Mouse (Mus musculus): ENCODE measurements at regions not wholly inside any gene's neighbourhood (a gene's known extent, or its start where the extent isn't known, plus 50 kb on each side); places are given as distances from the start of the nearest gene placed in this dataset.

DNA sequence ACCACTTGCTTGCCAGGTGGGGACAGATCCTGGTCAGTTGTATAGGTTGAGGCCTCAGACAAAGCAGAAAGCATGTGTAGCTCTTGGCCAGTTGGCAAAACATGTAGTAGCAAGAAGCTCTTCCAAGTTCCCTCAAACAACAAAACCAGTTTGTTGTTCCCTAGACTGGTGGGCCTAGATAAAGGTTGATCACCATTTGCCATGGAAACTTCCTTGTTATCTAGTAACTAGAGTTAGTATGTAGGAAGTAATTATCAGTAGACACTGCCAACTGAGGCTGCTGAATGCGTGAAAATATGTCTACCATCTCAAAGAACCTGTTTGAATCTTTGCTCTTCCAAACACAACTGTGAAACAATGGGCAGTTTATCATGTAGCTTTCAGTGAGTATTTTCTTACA is 1098.7 kb downstream of the Pcdh18 start:
- H3K27me3 ChIP-seq (ENCODE audit: control insufficient read depth, insufficient read depth, low read length): no peaks in the 10 kb centered on the region
- no peak overlapping the region for H3K4me3 ChIP-seq (ENCODE audit: control insufficient read depth, low read depth, low read length)
- H3K36me3 ChIP-seq (ENCODE audit: control insufficient read depth, insufficient read depth, low read length): no peaks in the 10 kb centered on the region
- no peaks in the 10 kb centered on the region for H3K4me1 ChIP-seq (ENCODE audit: control insufficient read depth, insufficient read depth, low read length)
- no peak overlapping the region for H3K27ac ChIP-seq (ENCODE audit: control insufficient read depth, insufficient read depth, low read depth, low read length)
- TF ChIP-seq CTCF (IDR thresholded peaks at IDR 0.05; ENCODE audit: control insufficient read depth, insufficient read depth, insufficient replicate concordance, low read depth, low read length) (no peak), POLR2A (IDR thresholded peaks at IDR 0.05; ENCODE audit: control insufficient read depth, low read depth, low read length) (no peak)

DNA sequence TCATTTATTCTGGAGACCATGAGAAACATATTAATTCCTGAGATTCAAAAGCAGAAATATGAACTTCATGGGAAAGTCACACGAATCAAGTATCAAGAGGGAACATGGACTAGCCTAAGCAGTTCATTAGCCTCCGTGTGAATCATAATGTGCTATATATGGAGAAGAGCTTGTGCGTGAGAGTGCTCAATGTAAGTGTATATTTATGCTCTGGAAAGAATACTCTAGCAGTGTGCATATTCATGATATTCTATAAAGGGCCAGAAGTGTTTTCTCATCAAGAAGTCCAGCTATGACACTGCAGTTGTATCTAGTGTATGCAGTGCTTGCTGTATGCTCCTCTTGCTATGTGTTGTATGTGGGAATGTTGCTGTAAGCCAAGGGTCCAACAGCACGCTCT is 1102.0 kb downstream of the Pcdh18 start:
- Histone ChIP-seq H3K4me1 (ENCODE audit: control insufficient read depth, insufficient read depth, low read length) (no peaks in the 10 kb centered on the region), H3K4me3 (ENCODE audit: control insufficient read depth, low read depth, low read length) (no peak overlapping the region), H3K27ac (ENCODE audit: control insufficient read depth, insufficient read depth, low read depth, low read length) (no peak overlapping the region), H3K36me3 (ENCODE audit: control insufficient read depth, insufficient read depth, low read length) (no peaks in the 10 kb centered on the region), H3K27me3 (ENCODE audit: control insufficient read depth, insufficient read depth, low read length) (no peaks in the 10 kb centered on the region)
- no peak for TF ChIP-seq POLR2A (IDR thresholded peaks at IDR 0.05; ENCODE audit: control insufficient read depth, low read depth, low read length)
- no peak for TF ChIP-seq CTCF (IDR thresholded peaks at IDR 0.05; ENCODE audit: control insufficient read depth, insufficient read depth, insufficient replicate concordance, low read depth, low read length)

DNA sequence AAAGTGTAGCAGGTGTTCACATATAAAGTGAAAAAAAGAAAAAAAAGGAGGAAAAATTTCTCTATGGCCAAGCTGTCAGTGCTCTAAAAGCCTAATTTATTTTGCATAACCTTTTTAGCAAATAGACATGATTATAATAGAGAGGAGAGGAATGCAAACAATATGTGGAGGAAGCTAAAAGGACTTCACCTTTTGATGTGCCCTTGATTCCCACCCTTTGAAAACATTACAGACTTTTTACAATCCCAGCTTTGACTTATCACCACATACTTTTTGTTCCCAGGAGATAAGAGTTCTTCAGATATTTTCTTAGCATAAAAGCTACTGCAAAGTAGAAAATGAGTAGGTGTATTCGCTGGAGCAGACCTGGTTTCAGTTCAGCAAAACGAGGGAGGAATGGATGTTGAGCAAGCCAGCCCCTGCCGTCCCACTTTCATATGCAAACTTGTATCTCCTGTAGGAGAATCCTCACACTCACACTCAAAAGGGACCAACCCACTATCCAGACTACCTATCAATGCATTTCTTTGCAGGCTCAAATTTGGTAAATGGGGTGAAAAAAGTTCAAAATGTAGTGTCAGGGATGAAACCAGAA is 1125.1 kb downstream of the Pcdh18 start:
- Histone ChIP-seq H3K27me3 (ENCODE audit: control insufficient read depth, insufficient read depth, low read length) (no peaks in the 10 kb centered on the region), H3K36me3 (ENCODE audit: control insufficient read depth, insufficient read depth, low read length) (no peaks in the 10 kb centered on the region), H3K4me3 (ENCODE audit: control insufficient read depth, low read depth, low read length) (no peak overlapping the region), H3K27ac (ENCODE audit: control insufficient read depth, insufficient read depth, low read depth, low read length) (no peak overlapping the region), H3K4me1 (ENCODE audit: control insufficient read depth, insufficient read depth, low read length) (no peaks in the 10 kb centered on the region)
- TF ChIP-seq POLR2A (IDR thresholded peaks at IDR 0.05; ENCODE audit: control insufficient read depth, low read depth, low read length): no peak
- TF ChIP-seq CTCF (IDR thresholded peaks at IDR 0.05; ENCODE audit: control insufficient read depth, insufficient read depth, insufficient replicate concordance, low read depth, low read length): no peak

DNA sequence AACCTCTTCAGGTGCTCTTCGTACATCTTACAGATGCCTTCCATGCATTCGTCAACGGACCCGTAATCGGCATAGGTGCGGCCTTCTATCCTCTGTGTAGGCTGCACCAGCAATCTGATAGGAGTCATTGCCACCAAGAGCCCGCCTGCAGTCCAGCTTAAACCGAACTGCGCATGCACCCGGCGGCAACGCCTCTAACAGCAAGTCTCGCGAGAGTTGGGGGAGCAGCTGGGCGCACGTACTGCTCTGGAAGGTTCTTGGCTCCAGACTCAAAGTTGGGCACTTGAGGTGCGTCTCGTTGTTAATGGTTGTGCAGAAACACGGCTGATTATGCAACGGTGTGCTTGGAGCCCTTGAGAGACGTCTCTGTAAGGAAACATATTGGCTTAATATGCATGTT is 1148.2 kb downstream of the Pcdh18 start:
- peak; percentile 76 for TF ChIP-seq POLR2A (IDR thresholded peaks at IDR 0.05; ENCODE audit: control insufficient read depth, low read depth, low read length)
- no peak for TF ChIP-seq CTCF (IDR thresholded peaks at IDR 0.05; ENCODE audit: control insufficient read depth, insufficient read depth, insufficient replicate concordance, low read depth, low read length)

DNA sequence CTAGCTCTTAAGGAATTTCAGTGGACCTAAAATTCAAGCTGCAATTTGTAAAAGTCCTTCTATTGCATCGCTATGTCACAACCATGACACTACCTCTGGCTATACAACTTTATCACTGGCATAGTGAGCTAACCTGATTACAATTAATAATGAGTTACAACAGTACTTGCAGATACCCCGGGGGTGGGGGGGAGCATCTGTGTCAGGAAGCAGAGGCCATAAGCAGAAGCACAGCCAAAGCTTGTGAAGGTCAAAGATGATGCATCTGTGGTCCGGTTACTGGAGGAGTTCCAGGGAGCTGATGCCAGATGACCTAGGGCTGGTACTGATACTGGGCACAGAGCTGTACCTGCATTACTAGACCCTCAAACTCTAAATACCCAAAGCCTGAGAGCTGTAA is 1152.3 kb downstream of the Pcdh18 start:
- no peaks in the 10 kb centered on the region for H3K4me1 ChIP-seq (ENCODE audit: control insufficient read depth, insufficient read depth, low read length)
- TF ChIP-seq CTCF (IDR thresholded peaks at IDR 0.05; ENCODE audit: control insufficient read depth, insufficient read depth, insufficient replicate concordance, low read depth, low read length) (no peak), POLR2A (IDR thresholded peaks at IDR 0.05; ENCODE audit: control insufficient read depth, low read depth, low read length) (no peak)
- H3K4me3 ChIP-seq (ENCODE audit: control insufficient read depth, low read depth, low read length): no peak overlapping the region
- H3K27ac ChIP-seq (ENCODE audit: control insufficient read depth, insufficient read depth, low read depth, low read length): no peak overlapping the region
- no peaks in the 10 kb centered on the region for H3K27me3 ChIP-seq (ENCODE audit: control insufficient read depth, insufficient read depth, low read length)
- H3K36me3 ChIP-seq (ENCODE audit: control insufficient read depth, insufficient read depth, low read length): no peaks in the 10 kb centered on the region; the same call in 1 of the 2 replicates

More for the DNA sequence above, 1148.2 kb downstream of the Pcdh18 start:
- Histone ChIP-seq H3K36me3 (ENCODE audit: control insufficient read depth, insufficient read depth, low read length) (no peaks in the 10 kb centered on the region; the same call in 1 of the 2 replicates), H3K27me3 (ENCODE audit: control insufficient read depth, insufficient read depth, low read length) (no peaks in the 10 kb centered on the region), H3K27ac (ENCODE audit: control insufficient read depth, insufficient read depth, low read depth, low read length) (peak overlapping the region; percentile 84), H3K4me1 (ENCODE audit: control insufficient read depth, insufficient read depth, low read length) (no peaks in the 10 kb centered on the region), H3K4me3 (ENCODE audit: control insufficient read depth, low read depth, low read length) (peak overlapping the region; percentile 97)

DNA sequence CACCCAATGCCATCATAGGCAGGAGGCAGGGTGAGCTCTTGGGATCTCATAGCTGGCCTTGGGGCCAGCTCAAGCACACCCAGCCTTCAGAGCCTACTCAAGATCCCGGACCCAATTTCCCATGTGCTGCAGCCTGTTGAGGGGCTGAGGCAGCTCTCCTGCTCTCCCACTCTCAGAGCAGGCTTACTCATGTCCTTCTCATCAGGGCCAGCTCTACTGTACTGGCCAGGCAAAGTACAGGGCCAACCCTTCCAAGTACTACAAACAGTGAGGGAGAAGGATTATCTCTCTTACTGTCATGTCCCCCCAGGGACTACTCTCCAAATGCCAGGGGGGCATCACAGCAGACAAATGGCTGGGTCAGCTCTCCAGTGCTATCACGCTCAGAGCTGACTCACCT is 1169.8 kb downstream of the Pcdh18 start:
- TF ChIP-seq CTCF (IDR thresholded peaks at IDR 0.05; ENCODE audit: control insufficient read depth, insufficient read depth, insufficient replicate concordance, low read depth, low read length) (no peak), POLR2A (IDR thresholded peaks at IDR 0.05; ENCODE audit: control insufficient read depth, low read depth, low read length) (no peak)
- no peak overlapping the region for H3K4me3 ChIP-seq (ENCODE audit: control insufficient read depth, low read depth, low read length)

DNA sequence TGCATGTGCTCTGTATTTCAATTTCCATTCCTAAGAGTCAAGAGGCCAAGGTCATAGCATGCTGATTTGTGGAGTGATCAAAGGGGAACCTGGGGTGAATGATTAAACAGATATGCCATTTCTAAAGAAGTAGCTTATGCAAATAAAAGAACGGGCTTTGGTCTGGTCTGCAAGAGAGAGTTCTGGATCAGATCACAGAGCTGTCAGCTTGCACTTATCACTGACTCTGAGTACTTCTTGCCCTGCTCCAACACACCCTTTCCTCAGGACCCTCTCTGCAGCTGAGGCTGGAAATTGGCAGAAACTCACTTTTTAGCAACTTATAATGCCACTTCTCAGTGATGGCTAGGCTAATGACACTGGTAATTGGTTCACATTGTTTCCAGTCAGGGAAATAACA is 1171.0 kb downstream of the Pcdh18 start:
- Histone ChIP-seq H3K27ac (ENCODE audit: control insufficient read depth, insufficient read depth, low read depth, low read length) (no peak overlapping the region), H3K4me3 (ENCODE audit: control insufficient read depth, low read depth, low read length) (no peak overlapping the region), H3K27me3 (ENCODE audit: control insufficient read depth, insufficient read depth, low read length) (no peaks in the 10 kb centered on the region), H3K36me3 (ENCODE audit: control insufficient read depth, insufficient read depth, low read length) (no peaks in the 10 kb centered on the region), H3K4me1 (ENCODE audit: control insufficient read depth, insufficient read depth, low read length) (no peaks in the 10 kb centered on the region)
- TF ChIP-seq CTCF (IDR thresholded peaks at IDR 0.05; ENCODE audit: control insufficient read depth, insufficient read depth, insufficient replicate concordance, low read depth, low read length) (no peak), POLR2A (IDR thresholded peaks at IDR 0.05; ENCODE audit: control insufficient read depth, low read depth, low read length) (no peak)

More for the DNA sequence above, 1169.8 kb downstream of the Pcdh18 start:
- Histone ChIP-seq H3K4me1 (ENCODE audit: control insufficient read depth, insufficient read depth, low read length) (no peaks in the 10 kb centered on the region), H3K27me3 (ENCODE audit: control insufficient read depth, insufficient read depth, low read length) (no peaks in the 10 kb centered on the region), H3K36me3 (ENCODE audit: control insufficient read depth, insufficient read depth, low read length) (no peaks in the 10 kb centered on the region), H3K27ac (ENCODE audit: control insufficient read depth, insufficient read depth, low read depth, low read length) (no peak overlapping the region)

All from testis, adult 2 months (tissue).